Mouse (Mus musculus) layer of hippocampus, postnatal 10 days (tissue): ENCODE data around the gene Nsg2. TPM values are rescaled to one million over a fixed set of nuclear protein-coding genes. Genes with fewer than 3 reads are reported as not detected.
"Not testable (repeated sequence)": the region's sequence is repeated elsewhere in the genome, so short reads cannot be mapped to it uniquely, and the experiment has no call there.

ENCODE experiments used
- DNase-seq, 2 experiments: peaks; one replicate each; pipeline ENCODE4 v3.0.0; 2021; ENCODE audit warnings: low spot score in 2 of 2
- long read RNA-seq: library from polyadenylated mRNA; stranded (forward); transcript quantifications from one replicate; pipeline ENCODE4 v2.0.0, GENCODE M21; 2023
- total RNA-seq, 2 experiments: library from RNA; stranded (reverse); gene quantifications; 2 replicates each; pipeline ENCODE4 v1.2.3; 2021

The Nsg2 gene
- total RNA-seq = 100 to 1,000 TPM; 848 to 920 TPM
- long read RNA-seq, transcript Nsg2-201 (5 exons, 2,239 nt) = major isoform, 8 of 199 reads
- long read RNA-seq, partial matches to known transcripts = 5 of 199 reads
- long read RNA-seq, other reads (novel, unspliced or antisense) = 185 of 199 reads

GRCm38 (mm10) chr11:32000281-32000680, at the start of gene Nsg2:
Gene Nsg2, plus strand, starts transcription at chr11:32000463.
- peak; percentile 85 to 91 for DNase-seq

- no peak for DNase-seq
Observed at GRCm38 (mm10) chr11:31960071-31960470, 40.2 kb upstream of the Nsg2 start.

GRCm38 (mm10) chr11:31963993-31964392, 36.3 kb upstream of the Nsg2 start:
- DNase-seq = no peak

GRCm38 (mm10) chr11:31965256-31966134, 34.8 kb upstream of the Nsg2 start, which contains the start of gene 4930524B15Rik:
Gene 4930524B15Rik, plus strand, starts transcription at chr11:31965592.
- DNase-seq = peak in 1 of 2 experiments; percentile 26

GRCm38 (mm10) chr11:31974132-31974531, 26.1 kb upstream of the Nsg2 start:
- DNase-seq = no peak

GRCm38 (mm10) chr11:31974826-31975225, 25.4 kb upstream of the Nsg2 start:
- DNase-seq = no peak

GRCm38 (mm10) chr11:31975678-31976077, 24.6 kb upstream of the Nsg2 start:
- DNase-seq = no peak

- no peak for DNase-seq
Observed at GRCm38 (mm10) chr11:31976137-31976536, 24.1 kb upstream of the Nsg2 start.

- not testable (repeated sequence) for DNase-seq
Observed at GRCm38 (mm10) chr11:31980089-31980488, 20.2 kb upstream of the Nsg2 start.

- DNase-seq = no peak
Observed at GRCm38 (mm10) chr11:31981830-31982229, 18.4 kb upstream of the Nsg2 start.

GRCm38 (mm10) chr11:31982247-31982943, 17.9 kb upstream of the Nsg2 start:
- DNase-seq = not testable (repeated sequence)

GRCm38 (mm10) chr11:31983249-31983648, 17.0 kb upstream of the Nsg2 start:
- DNase-seq = no peak

- no peak for DNase-seq
Observed at GRCm38 (mm10) chr11:31984786-31985185, 15.5 kb upstream of the Nsg2 start.

- no peak for DNase-seq
Observed at GRCm38 (mm10) chr11:31992535-31992934, 7.7 kb upstream of the Nsg2 start.

GRCm38 (mm10) chr11:31999716-32000115, 547 bp upstream of the Nsg2 start:
- no peak for DNase-seq

GRCm38 (mm10) chr11:32001181-32001910, 1.1 kb downstream of the Nsg2 start:
- no peak for DNase-seq

- no peak for DNase-seq
Observed at GRCm38 (mm10) chr11:32002670-32003072, 2.4 kb downstream of the Nsg2 start.

- not testable (repeated sequence) for DNase-seq
Observed at GRCm38 (mm10) chr11:32008049-32008448, 7.8 kb downstream of the Nsg2 start.

GRCm38 (mm10) chr11:32008852-32009251, 8.6 kb downstream of the Nsg2 start:
- no peak for DNase-seq

- DNase-seq = peak in 1 of 2 experiments; percentile 49
Observed at GRCm38 (mm10) chr11:32009961-32010662, 9.8 kb downstream of the Nsg2 start.

- DNase-seq = no peak
Observed at GRCm38 (mm10) chr11:32010663-32010970, 10.4 kb downstream of the Nsg2 start.
